Mouse (Mus musculus) adrenal gland (tissue): ENCODE measurements around the gene Il25.
"Not testable (repeated sequence)": the region's sequence is repeated elsewhere in the genome, so short reads cannot be mapped to it uniquely, and the experiment has no call there.

Experiments
- intact Hi-C: fragments of 180-260 bp; cut with DNase I; formaldehyde crosslinking; loops from one replicate; pipeline ENCODE4 v1.15.1; 2025

Il25 gene

GRCm38 (mm10) chr14:54951587-54951986 is 19.1 kb downstream of the Il25 start:
- intact Hi-C loops, result no loop called here

- intact Hi-C loops, result no loop called here
Observed at GRCm38 (mm10) chr14:54953664-54954206, 21.2 kb downstream of the Il25 start.

GRCm38 (mm10) chr14:54954474-54954873 is 22.0 kb downstream of the Il25 start:
- intact Hi-C loops, result no loop called here

GRCm38 (mm10) chr14:54955481-54955880 is 23.0 kb downstream of the Il25 start:
- intact Hi-C loops, result no loop called here

- intact Hi-C loops, result no loop called here
Observed at GRCm38 (mm10) chr14:54956533-54956932, 24.0 kb downstream of the Il25 start.

- intact Hi-C loops, result no loop called here
Observed at GRCm38 (mm10) chr14:54958503-54958902, 26.0 kb downstream of the Il25 start.

- intact Hi-C loops, result no loop called here
Observed at GRCm38 (mm10) chr14:54959197-54959596, 26.7 kb downstream of the Il25 start.

GRCm38 (mm10) chr14:54959853-54960613 is 27.5 kb downstream of the Il25 start:
- intact Hi-C loops, result not testable (repeated sequence)

- intact Hi-C loops, result no loop called here
Observed at GRCm38 (mm10) chr14:54960769-54961168, 28.3 kb downstream of the Il25 start.

- intact Hi-C loops, result no loop called here
Observed at GRCm38 (mm10) chr14:54961487-54961886, 29.0 kb downstream of the Il25 start.

GRCm38 (mm10) chr14:54962714-54963113 is 30.2 kb downstream of the Il25 start:
- intact Hi-C loops, result no loop called here

- intact Hi-C loops, result no loop called here
Observed at GRCm38 (mm10) chr14:54963727-54964126, 31.2 kb downstream of the Il25 start.

- intact Hi-C loops, result no loop called here
Observed at GRCm38 (mm10) chr14:54965044-54965443, 32.5 kb downstream of the Il25 start.

- intact Hi-C loops, result no loop called here
Observed at GRCm38 (mm10) chr14:54965631-54966030, 33.1 kb downstream of the Il25 start.

GRCm38 (mm10) chr14:54966320-54966977 is 34.0 kb downstream of the Il25 start, which contains the start of gene Myh6:
Myh6 (minus strand) TSS chr14:54966927.
- intact Hi-C loops, result no loop called here

GRCm38 (mm10) chr14:54967874-54968273 is 35.4 kb downstream of the Il25 start:
- intact Hi-C loops, result no loop called here

- intact Hi-C loops, result no loop called here
Observed at GRCm38 (mm10) chr14:54968344-54968743, 35.8 kb downstream of the Il25 start.

GRCm38 (mm10) chr14:54972786-54973185 is 40.3 kb downstream of the Il25 start:
- intact Hi-C loops, result not testable (repeated sequence)

- intact Hi-C loops, result no loop called here
Observed at GRCm38 (mm10) chr14:54974068-54974791, 41.7 kb downstream of the Il25 start.

GRCm38 (mm10) chr14:54976633-54977032 is 44.1 kb downstream of the Il25 start, which contains the start of gene Gm17428:
Gm17428 (plus strand) TSS chr14:54976933.
- intact Hi-C loops, result no loop called here

GRCm38 (mm10) chr14:54978664-54979063 is 46.2 kb downstream of the Il25 start:
- intact Hi-C loops, result no loop called here

GRCm38 (mm10) chr14:54981934-54982333 is 49.4 kb downstream of the Il25 start:
- intact Hi-C loops, result no loop called here
